Mouse (Mus musculus): ENCODE results near the gene Tmem246. TPM values are rescaled to one million over a fixed set of nuclear protein-coding genes. Genes with fewer than 3 reads are reported as not detected.

Tmem246 gene
- not detected for polyA plus RNA-seq (2017; shearing (Covaris generic))

GRCm38 (mm10) chr4:49597183-49598100 is at the start of gene Tmem246:
TSS of gene Tmem246 (minus strand) at chr4:49597876.

GRCm38 (mm10) chr4:49631319-49632138 is 33.9 kb upstream of the Tmem246 start, which contains the start of gene Rnf20:
TSS of gene Rnf20 (plus strand) at chr4:49632006.

GRCm38 (mm10) chr4:49549383-49549782 is 48.3 kb downstream of the Tmem246 start, which contains the start of gene Aldob:
TSS of gene Aldob (minus strand) at chr4:49549546.

Other genes with a start within 250 kb of the Tmem246 start
- not detected for gene Acnat2, start 189.7 kb downstream of the Tmem246 start, polyA plus RNA-seq (2017; shearing (Covaris generic))
- not detected for gene Acnat1, start 124.0 kb downstream of the Tmem246 start, polyA plus RNA-seq (2017; shearing (Covaris generic))
- not detected for gene Baat, start 91.3 kb downstream of the Tmem246 start, polyA plus RNA-seq (2017; shearing (Covaris generic))
- gene Mrpl50, start 76.8 kb downstream of the Tmem246 start, polyA plus RNA-seq (2017; shearing (Covaris generic)): 33.1 TPM
- gene Zfp189, start 76.7 kb downstream of the Tmem246 start, polyA plus RNA-seq (2017; shearing (Covaris generic)): 6.2 TPM
- gene Aldob, start 48.3 kb downstream of the Tmem246 start, polyA plus RNA-seq (2017; shearing (Covaris generic)): not detected
- gene Rnf20, start 34.1 kb upstream of the Tmem246 start, polyA plus RNA-seq (2017; shearing (Covaris generic)): 70.5 TPM
- gene Ppp3r2, start 84.1 kb upstream of the Tmem246 start, polyA plus RNA-seq (2017; shearing (Covaris generic)): not detected
- gene Grin3a, start 247.9 kb upstream of the Tmem246 start, polyA plus RNA-seq (2017; shearing (Covaris generic)): not detected